Mouse (Mus musculus): ENCODE measurements around the gene Bicc1. TPM values are rescaled to one million over a fixed set of nuclear protein-coding genes. Genes with fewer than 3 reads are reported as not detected.

Gene Bicc1
- under 1 TPM in 1 of 2 experiments, not detected in 1; 0.21 TPM for total RNA-seq (2023)

GRCm38 (mm10) chr10:71159676-71160235, at the start of gene Bicc1:
Gene Bicc1, minus strand, starts transcription at chr10:71159700.

Other genes starting within 250 kb of the Bicc1 start
- 10 to 100 TPM; 59.0 to 73.2 TPM for gene Tfam, start 78.6 kb upstream of the Bicc1 start, total RNA-seq (2023)
- gene Ube2d1, start 125.6 kb upstream of the Bicc1 start, total RNA-seq (2023) = 10 to 100 TPM; 43.2 to 53.1 TPM
- 10 to 100 TPM in 1 of 2 experiments, 1 to 10 TPM in 1; 9.0 to 12.9 TPM for gene Cisd1, start 185.3 kb upstream of the Bicc1 start, total RNA-seq (2023)
- gene Ipmk, start 188.1 kb upstream of the Bicc1 start, total RNA-seq (2023) = 10 to 100 TPM; 26.0 to 28.3 TPM